Mouse (Mus musculus): Measurements from ENCODE around the gene Pdcd10. TPM values are rescaled to one million over a fixed set of nuclear protein-coding genes. Genes with fewer than 3 reads are reported as not detected.

Pdcd10 gene
- total RNA-seq (2014; rRNA removed) (29.4 and 30.0 TPM in 2 replicates), polyA plus RNA-seq (2015; fragmentation: Nextera tagmentation; extraction: Ambion mirVana) (110 and 112 TPM in 2 replicates)

DNA sequence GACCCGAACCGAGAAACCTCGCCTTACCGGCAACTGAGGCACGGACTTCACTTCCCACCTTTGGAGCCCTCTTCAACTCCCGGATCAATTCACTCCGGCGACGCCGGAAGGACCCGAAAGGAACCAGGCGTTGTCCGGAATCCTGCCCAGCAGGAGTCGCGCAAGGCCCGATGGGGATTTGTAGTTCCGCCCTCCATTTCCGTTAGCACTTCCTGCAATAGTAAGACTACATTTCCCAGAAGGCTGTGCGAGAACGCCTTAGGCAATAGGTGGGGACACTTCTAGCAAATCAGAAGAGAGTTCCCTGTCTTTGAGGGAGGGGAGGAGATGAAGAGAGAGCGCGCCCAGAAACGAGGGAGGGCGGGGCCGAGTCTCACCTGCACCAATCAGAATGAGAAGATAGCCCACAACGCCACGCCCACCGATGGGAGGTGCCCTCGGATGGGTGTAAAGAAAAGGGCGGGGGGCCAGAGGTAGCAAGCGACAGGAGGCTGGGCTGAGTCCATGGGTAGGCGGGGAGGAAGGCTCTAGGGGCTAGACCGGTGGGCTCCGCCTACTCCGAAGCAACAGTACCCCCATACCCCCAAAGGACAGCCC, at the start of gene Pdcd10:
TSS of gene Pdcd10 (minus strand) at position 162 of the 597 bp plus-strand sequence.
- H3K4me1 ChIP-seq (ENCODE audit: insufficient read depth, low read length) = peaks cover 8% of the 10 kb centered on the region
- peak within 1 kb of the TSS; percentile 89 for H3K9ac ChIP-seq (replicated peaks; ENCODE audit: low read length)
- peak within 1 kb of the TSS; percentile 85 for H3K27ac ChIP-seq
- H3K27me3 ChIP-seq (ENCODE audit: insufficient read depth, low read length) = no peaks in the 10 kb centered on the region
- H3K36me3 ChIP-seq (ENCODE audit: insufficient read depth, low read length) = no peaks in the 10 kb centered on the region
- H3K4me3 ChIP-seq (ENCODE audit: low read length) = peak within 1 kb of the TSS; percentile 98
- H3K9me3 ChIP-seq (ENCODE audit: low read length) = no peaks in the 10 kb centered on the region
- ATAC-seq = peak; percentile 98
- H3K4me2 ChIP-seq (ENCODE audit: low read depth, low read length) = peak within 1 kb of the TSS; percentile 80
- DNase-seq (ENCODE audit: low spot score) = peak; percentile 100
- WGBS = under 1% methylated on average over 35 of the region's 35 CpGs
- peak; percentile 51 for TF ChIP-seq CTCF (IDR thresholded peaks at IDR 0.05; ENCODE audit: low read depth)

GRCm38 (mm10) chr3:75584898-75585297, 28.2 kb upstream of the Pdcd10 start:
- Histone ChIP-seq H3K4me3 (ENCODE audit: low read length) (no peak overlapping the region), H3K4me2 (ENCODE audit: low read depth, low read length) (no peak overlapping the region), H3K36me3 (ENCODE audit: insufficient read depth, low read length) (no peaks in the 10 kb centered on the region), H3K27me3 (ENCODE audit: insufficient read depth, low read length) (no peaks in the 10 kb centered on the region), H3K4me1 (ENCODE audit: insufficient read depth, low read length) (no peaks in the 10 kb centered on the region), H3K9ac (replicated peaks; ENCODE audit: low read length) (no peak overlapping the region), H3K9me3 (ENCODE audit: low read length) (no peaks in the 10 kb centered on the region), H3K27ac (no peak overlapping the region)
- no peak for ATAC-seq
- DNase-seq (ENCODE audit: low spot score) = no peak
- no peak for TF ChIP-seq CTCF (IDR thresholded peaks at IDR 0.05; ENCODE audit: low read depth)
- WGBS = 86% methylated on average over 4 of the region's 4 CpGs

DNA sequence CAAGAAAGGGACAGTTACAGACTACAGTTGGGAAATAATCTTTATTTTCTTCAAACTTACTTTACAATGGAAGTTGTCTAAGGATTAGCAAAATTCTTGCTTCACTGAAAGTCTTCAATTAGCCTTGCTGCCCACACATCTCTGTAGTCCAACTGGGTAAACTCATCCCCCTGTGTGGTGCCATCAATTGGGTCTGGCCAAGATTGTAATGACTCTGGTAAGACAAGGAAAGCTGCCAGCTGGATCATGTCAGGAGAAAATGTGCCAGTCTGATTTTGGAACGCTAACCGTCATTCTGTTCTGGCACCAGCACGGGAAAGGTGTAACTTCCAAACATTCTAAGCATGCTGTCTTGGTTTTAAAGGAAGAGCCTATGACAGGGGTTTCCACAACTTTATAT, 26.6 kb upstream of the Pdcd10 start:
- 57% methylated on average over 3 of the region's 3 CpGs for WGBS
- no peaks in the 10 kb centered on the region for H3K9me3 ChIP-seq (ENCODE audit: low read length)
- peak; percentile 68 for DNase-seq (ENCODE audit: low spot score)

GRCm38 (mm10) chr3:75579352-75579751, 22.7 kb upstream of the Pdcd10 start:
- Histone ChIP-seq H3K4me1 (ENCODE audit: insufficient read depth, low read length) (no peaks in the 10 kb centered on the region), H3K27ac (no peak overlapping the region), H3K36me3 (ENCODE audit: insufficient read depth, low read length) (no peaks in the 10 kb centered on the region), H3K9ac (replicated peaks; ENCODE audit: low read length) (no peak overlapping the region), H3K27me3 (ENCODE audit: insufficient read depth, low read length) (no peaks in the 10 kb centered on the region), H3K9me3 (ENCODE audit: low read length) (no peaks in the 10 kb centered on the region), H3K4me2 (ENCODE audit: low read depth, low read length) (no peak overlapping the region), H3K4me3 (ENCODE audit: low read length) (no peak overlapping the region)
- peak; percentile 29 for TF ChIP-seq CTCF (IDR thresholded peaks at IDR 0.05; ENCODE audit: low read depth)
- WGBS = 52% methylated on average over 4 of the region's 4 CpGs
- ATAC-seq = peak; percentile 29; the same call in 1 of the 2 replicates
- DNase-seq (ENCODE audit: low spot score) = peak; percentile 7

More for the DNA sequence above, 26.6 kb upstream of the Pdcd10 start:
- no peak for ATAC-seq
- H3K4me3 ChIP-seq (ENCODE audit: low read length) = no peak overlapping the region
- no peaks in the 10 kb centered on the region for H3K4me1 ChIP-seq (ENCODE audit: insufficient read depth, low read length)
- no peak for TF ChIP-seq CTCF (IDR thresholded peaks at IDR 0.05; ENCODE audit: low read depth)
- H3K4me2 ChIP-seq (ENCODE audit: low read depth, low read length) = no peak overlapping the region
- no peak overlapping the region for H3K27ac ChIP-seq
- H3K36me3 ChIP-seq (ENCODE audit: insufficient read depth, low read length) = no peaks in the 10 kb centered on the region
- no peaks in the 10 kb centered on the region for H3K27me3 ChIP-seq (ENCODE audit: insufficient read depth, low read length)
- no peak overlapping the region for H3K9ac ChIP-seq (replicated peaks; ENCODE audit: low read length)

- no peak overlapping the region for H3K27ac ChIP-seq
- no peaks in the 10 kb centered on the region for H3K4me1 ChIP-seq (ENCODE audit: insufficient read depth, low read length)
- H3K27me3 ChIP-seq (ENCODE audit: insufficient read depth, low read length) = no peaks in the 10 kb centered on the region
- H3K4me3 ChIP-seq (ENCODE audit: low read length) = no peak overlapping the region
- no peak for ATAC-seq
- DNase-seq (ENCODE audit: low spot score) = no peak
- TF ChIP-seq CTCF (IDR thresholded peaks at IDR 0.05; ENCODE audit: low read depth) = no peak
- no peaks in the 10 kb centered on the region for H3K36me3 ChIP-seq (ENCODE audit: insufficient read depth, low read length)
- no peak overlapping the region for H3K9ac ChIP-seq (replicated peaks; ENCODE audit: low read length)
- no peak overlapping the region for H3K4me2 ChIP-seq (ENCODE audit: low read depth, low read length)
- H3K9me3 ChIP-seq (ENCODE audit: low read length) = no peaks in the 10 kb centered on the region
- 90% methylated on average over 1 of the region's 1 CpGs for WGBS
Observed at GRCm38 (mm10) chr3:75575582-75575981, 18.9 kb upstream of the Pdcd10 start.

GRCm38 (mm10) chr3:75574074-75574473, 17.4 kb upstream of the Pdcd10 start:
- Histone ChIP-seq H3K9me3 (ENCODE audit: low read length) (no peaks in the 10 kb centered on the region), H3K36me3 (ENCODE audit: insufficient read depth, low read length) (no peaks in the 10 kb centered on the region), H3K27me3 (ENCODE audit: insufficient read depth, low read length) (no peaks in the 10 kb centered on the region), H3K9ac (replicated peaks; ENCODE audit: low read length) (no peak overlapping the region), H3K27ac (no peak overlapping the region), H3K4me3 (ENCODE audit: low read length) (no peak overlapping the region), H3K4me1 (ENCODE audit: insufficient read depth, low read length) (no peaks in the 10 kb centered on the region), H3K4me2 (ENCODE audit: low read depth, low read length) (no peak overlapping the region)
- WGBS = 62% methylated on average over 2 of the region's 2 CpGs
- ATAC-seq (no peak), DNase-seq (ENCODE audit: low spot score) (no peak)
- TF ChIP-seq CTCF (IDR thresholded peaks at IDR 0.05; ENCODE audit: low read depth) = no peak

DNA sequence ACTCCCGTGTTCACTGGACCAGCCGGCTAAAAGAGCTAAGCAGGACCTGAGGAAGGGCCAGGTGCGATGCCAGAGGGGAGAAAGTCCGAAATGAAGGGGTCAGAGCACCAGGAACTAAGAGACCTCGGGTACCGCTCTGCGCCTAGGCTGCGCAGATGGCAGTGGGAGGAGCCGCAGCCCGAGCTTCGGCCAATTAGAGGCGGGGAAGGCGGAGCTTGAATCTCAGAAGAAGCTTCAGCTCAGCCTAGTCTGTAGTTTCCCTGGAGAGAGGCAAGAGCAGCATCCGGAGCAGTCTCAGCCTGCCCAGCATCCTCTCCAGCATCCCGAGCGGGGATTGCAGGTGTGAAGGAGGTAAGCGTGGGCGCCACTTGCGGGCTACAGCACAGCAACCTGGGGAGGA, 636 bp upstream of the Pdcd10 start, which contains the start of gene Serpini1:
TSS of gene Serpini1 (plus strand) at position 256 of the 400 bp plus-strand sequence.
- H3K4me1 ChIP-seq (ENCODE audit: insufficient read depth, low read length) = peaks cover 8% of the 10 kb centered on the region
- peak within 1 kb of the TSS; percentile 85 for H3K27ac ChIP-seq
- no peak for TF ChIP-seq CTCF (IDR thresholded peaks at IDR 0.05; ENCODE audit: low read depth)
- H3K36me3 ChIP-seq (ENCODE audit: insufficient read depth, low read length) = no peaks in the 10 kb centered on the region
- no peaks in the 10 kb centered on the region for H3K9me3 ChIP-seq (ENCODE audit: low read length)
- peak within 1 kb of the TSS; percentile 80 for H3K4me2 ChIP-seq (ENCODE audit: low read depth, low read length)
- no peaks in the 10 kb centered on the region for H3K27me3 ChIP-seq (ENCODE audit: insufficient read depth, low read length)
- DNase-seq (ENCODE audit: low spot score) (peak; percentile 96), ATAC-seq (peak; percentile 94)
- H3K4me3 ChIP-seq (ENCODE audit: low read length) = peak within 1 kb of the TSS; percentile 98
- peak within 1 kb of the TSS; percentile 89 for H3K9ac ChIP-seq (replicated peaks; ENCODE audit: low read length)
- under 1% methylated on average over 19 of the region's 19 CpGs for WGBS
